7 mouse cellular contexts compared by ENCODE assay signal in genomic region chr9:45984409-45985228, GRCm38 (mm10). TPM values are rescaled to one million over a fixed set of nuclear protein-coding genes. Genes with fewer than 3 reads are reported as not detected.
DNase-seq lines count a peak whose midpoint lies in the region; ATAC-seq and TF ChIP-seq lines count a peak whose summit lies in the region.

No protein-coding gene starts in this region.

- H3K9me3 ChIP-seq in embryonic facial prominence, embryonic 12.5 days, result no peaks in the 10 kb centered on the region
- H3K9me3 ChIP-seq in limb, embryonic 13.5 days, result no peaks in the 10 kb centered on the region
- no peaks in the 10 kb centered on the region for H3K9me3 ChIP-seq in midbrain, embryonic 16.5 days (replicated peaks; ENCODE audit: control insufficient read depth, low read length, poor library complexity, severe bottlenecking)

- peak overlapping the region; percentile 98 for H3K4me3 ChIP-seq in embryonic facial prominence, embryonic 12.5 days
- H3K4me3 ChIP-seq in heart, adult 2 months, result peak overlapping the region; percentile 97
- peak overlapping the region; percentile 97 for H3K4me3 ChIP-seq in limb, embryonic 13.5 days
- peak overlapping the region; percentile 97 for H3K4me3 ChIP-seq in midbrain, embryonic 16.5 days (ENCODE audit: low read depth, low read length)

- H3K36me3 ChIP-seq in embryonic facial prominence, embryonic 12.5 days, result no peaks in the 10 kb centered on the region
- peaks cover 8% of the 10 kb centered on the region; the same call in 1 of the 2 replicates for H3K36me3 ChIP-seq in heart, adult 2 months (ENCODE audit: control insufficient read depth, insufficient read depth, low read length)
- H3K36me3 ChIP-seq in limb, embryonic 13.5 days, result peaks cover 13% of the 10 kb centered on the region
- no peaks in the 10 kb centered on the region for H3K36me3 ChIP-seq in midbrain, embryonic 16.5 days (ENCODE audit: control insufficient read depth, insufficient read depth, low read length)

- WGBS in embryonic facial prominence, embryonic 12.5 days, result under 1% methylated on average over 74 of the region's 76 CpGs
- WGBS in heart, adult 2 months, result under 1% methylated on average over 69 of the region's 76 CpGs
- 0% methylated on average over 49 of the region's 76 CpGs for WGBS in limb, embryonic 13.5 days
- 0% methylated on average over 48 of the region's 76 CpGs for WGBS in midbrain, embryonic 16.5 days

- H3K4me2 ChIP-seq in embryonic facial prominence, embryonic 12.5 days (replicated peaks), result peak overlapping the region; percentile 89
- H3K4me2 ChIP-seq in limb, embryonic 13.5 days (replicated peaks), result peak overlapping the region; percentile 95
- H3K4me2 ChIP-seq in midbrain, embryonic 16.5 days (ENCODE audit: low read length), result peak overlapping the region; percentile 98

- no peaks in the 10 kb centered on the region for H3K27me3 ChIP-seq in embryonic facial prominence, embryonic 12.5 days
- H3K27me3 ChIP-seq in heart, adult 2 months (ENCODE audit: control insufficient read depth, insufficient read depth, low read length), result no peaks in the 10 kb centered on the region
- no peaks in the 10 kb centered on the region for H3K27me3 ChIP-seq in limb, embryonic 13.5 days
- H3K27me3 ChIP-seq in midbrain, embryonic 16.5 days (ENCODE audit: control insufficient read depth, insufficient read depth, low read depth, low read length), result no peaks in the 10 kb centered on the region

- H3K79me2 ChIP-seq in heart, adult 2 months (replicated peaks; ENCODE audit: control insufficient read depth, insufficient read depth, low read length), result peaks cover 5% of the 10 kb centered on the region

- H3K4me1 ChIP-seq in embryonic facial prominence, embryonic 12.5 days, result peaks cover 19% of the 10 kb centered on the region
- peaks cover 7% of the 10 kb centered on the region for H3K4me1 ChIP-seq in heart, adult 2 months (ENCODE audit: control insufficient read depth, insufficient read depth, low read length)
- H3K4me1 ChIP-seq in limb, embryonic 13.5 days, result peaks cover 36% of the 10 kb centered on the region
- H3K4me1 ChIP-seq in midbrain, embryonic 16.5 days (ENCODE audit: control insufficient read depth, insufficient read depth, low read length), result peaks cover 30% of the 10 kb centered on the region

- peak overlapping the region; percentile 96 for H3K27ac ChIP-seq in embryonic facial prominence, embryonic 12.5 days
- H3K27ac ChIP-seq in heart, adult 2 months, result peak overlapping the region; percentile 95
- peak overlapping the region; percentile 95 for H3K27ac ChIP-seq in limb, embryonic 13.5 days
- peak overlapping the region; percentile 94 for H3K27ac ChIP-seq in midbrain, embryonic 16.5 days (ENCODE audit: low read length)

- peak; percentile 7; the same call in 1 of the 2 replicates for TF ChIP-seq CTCF in heart, adult 2 months (IDR thresholded peaks at IDR 0.05)

- peak overlapping the region; percentile 99 for H3K9ac ChIP-seq in embryonic facial prominence, embryonic 12.5 days
- peak overlapping the region; percentile 96 for H3K9ac ChIP-seq in heart, adult 2 months (ENCODE audit: low read depth, low read length)
- H3K9ac ChIP-seq in limb, embryonic 13.5 days, result peak overlapping the region; percentile 98
- H3K9ac ChIP-seq in midbrain, embryonic 16.5 days (ENCODE audit: low read depth, low read length), result peak overlapping the region; percentile 97

- intact Hi-C loops in heart, adult 2 months (cut with DNase I), result loop anchor here (1.0 to 5.0 kb wide), 2 partner anchors 29 to 77 kb away; partner anchors contain the start of genes Pcsk7, Rnf214 and Sidt2

- 0 out of 2 replicates have a peak, but pooled peaks have one; percentile 19 for TF ChIP-seq EP300 in heart, adult 2 months (IDR thresholded peaks at IDR 0.05; ENCODE audit: insufficient read depth, low read depth, low read length)

- DNase-seq in adrenal gland, postnatal 25 days, result peak; percentile 90
- peak; percentile 93 for DNase-seq in heart, adult 2 months
- DNase-seq in kidney, adult 8-10 months, result peak; percentile 78 to 81
- DNase-seq in spleen, postnatal 10 days (ENCODE audit: low spot score in 2 of 2), result peak; percentile 85 to 93

- peak; percentile 87 for ATAC-seq in embryonic facial prominence, embryonic 12.5 days (ENCODE audit: insufficient number of reproducible peaks, insufficient read depth, low FRiP score, low TSS enrichment)
- ATAC-seq in limb, embryonic 13.5 days (ENCODE audit: low FRiP score, low read depth), result peak; percentile 93
- ATAC-seq in midbrain, embryonic 16.5 days, result peak; percentile 94

- TF ChIP-seq POLR2A in heart, adult 2 months (IDR thresholded peaks at IDR 0.05; ENCODE audit: insufficient read depth, low read depth, low read length), result peak; percentile 86

RNA-seq across cellular contexts. Expression of gene Pafah1b2, which starts 27.9 kb away (rescaled TPM):
- total RNA-seq in adrenal gland, postnatal 25 days (2021), result 112 and 146 TPM in 2 replicates
- 230 and 231 TPM in 2 replicates for polyA plus RNA-seq in embryonic facial prominence, embryonic 12.5 days (2016; fragmentation: Nextera tagmentation; extraction: Ambion mirVana)
- total RNA-seq in heart, adult 2 months (2021), result 10 to 100 TPM; 46.0 to 49.0 TPM
- 17.1 and 28.8 TPM in 2 replicates for polyA plus RNA-seq in heart, adult 2 months (2012; rRNA removed)
- polyA plus RNA-seq in limb, embryonic 13.5 days (2015; fragmentation: Nextera tagmentation; extraction: Ambion mirVana), result 201 and 218 TPM in 2 replicates
- polyA plus RNA-seq in midbrain, embryonic 16.5 days (2015; fragmentation: Nextera tagmentation; extraction: Ambion mirVana), result 287 and 294 TPM in 2 replicates

RNA-seq across cellular contexts. Expression of gene Sik3, which starts 28.0 kb away (rescaled TPM):
- 57.3 and 63.2 TPM in 2 replicates for total RNA-seq in adrenal gland, postnatal 25 days (2021)
- 12.0 and 15.6 TPM in 2 replicates for polyA plus RNA-seq in embryonic facial prominence, embryonic 12.5 days (2016; fragmentation: Nextera tagmentation; extraction: Ambion mirVana)
- total RNA-seq in heart, adult 2 months (2021), result 10 to 100 TPM; 62.1 to 81.1 TPM
- 30.7 and 32.1 TPM in 2 replicates for polyA plus RNA-seq in heart, adult 2 months (2012; rRNA removed)
- 8.2 and 9.4 TPM in 2 replicates for polyA plus RNA-seq in limb, embryonic 13.5 days (2015; fragmentation: Nextera tagmentation; extraction: Ambion mirVana)
- 5.1 and 5.9 TPM in 2 replicates for polyA plus RNA-seq in midbrain, embryonic 16.5 days (2015; fragmentation: Nextera tagmentation; extraction: Ambion mirVana)

RNA-seq across cellular contexts. Expression of gene Sidt2, which starts 29.6 kb away (rescaled TPM):
- total RNA-seq in adrenal gland, postnatal 25 days (2021), result 286 and 328 TPM in 2 replicates
- polyA plus RNA-seq in embryonic facial prominence, embryonic 12.5 days (2016; fragmentation: Nextera tagmentation; extraction: Ambion mirVana), result 43.2 and 47.4 TPM in 2 replicates
- 10 to 100 TPM; 71.6 to 81.7 TPM for total RNA-seq in heart, adult 2 months (2021)
- polyA plus RNA-seq in heart, adult 2 months (2012; rRNA removed), result 216 and 414 TPM in 2 replicates
- polyA plus RNA-seq in limb, embryonic 13.5 days (2015; fragmentation: Nextera tagmentation; extraction: Ambion mirVana), result 40.0 and 40.2 TPM in 2 replicates
- 44.7 and 50.0 TPM in 2 replicates for polyA plus RNA-seq in midbrain, embryonic 16.5 days (2015; fragmentation: Nextera tagmentation; extraction: Ambion mirVana)

RNA-seq across cellular contexts. Expression of gene Tagln, which starts 48.8 kb away (rescaled TPM):
- total RNA-seq in adrenal gland, postnatal 25 days (2021), result 51.0 and 70.2 TPM in 2 replicates
- polyA plus RNA-seq in embryonic facial prominence, embryonic 12.5 days (2016; fragmentation: Nextera tagmentation; extraction: Ambion mirVana), result 14.1 and 16.4 TPM in 2 replicates
- 10 to 100 TPM; 84.0 to 93.6 TPM for total RNA-seq in heart, adult 2 months (2021)
- polyA plus RNA-seq in heart, adult 2 months (2012; rRNA removed), result 97.6 and 116 TPM in 2 replicates
- polyA plus RNA-seq in limb, embryonic 13.5 days (2015; fragmentation: Nextera tagmentation; extraction: Ambion mirVana), result 17.3 and 19.1 TPM in 2 replicates
- polyA plus RNA-seq in midbrain, embryonic 16.5 days (2015; fragmentation: Nextera tagmentation; extraction: Ambion mirVana), result 3.1 and 5.5 TPM in 2 replicates

Comparison
In these comparisons a context has a peak if more than half of its experiments do, and no peak if none do; other contexts are left out.
1. Peak in every context shown above with its lines: DNase-seq, ATAC-seq, H3K4me3 ChIP-seq and H3K27ac ChIP-seq.